In the genomic region with DNA sequence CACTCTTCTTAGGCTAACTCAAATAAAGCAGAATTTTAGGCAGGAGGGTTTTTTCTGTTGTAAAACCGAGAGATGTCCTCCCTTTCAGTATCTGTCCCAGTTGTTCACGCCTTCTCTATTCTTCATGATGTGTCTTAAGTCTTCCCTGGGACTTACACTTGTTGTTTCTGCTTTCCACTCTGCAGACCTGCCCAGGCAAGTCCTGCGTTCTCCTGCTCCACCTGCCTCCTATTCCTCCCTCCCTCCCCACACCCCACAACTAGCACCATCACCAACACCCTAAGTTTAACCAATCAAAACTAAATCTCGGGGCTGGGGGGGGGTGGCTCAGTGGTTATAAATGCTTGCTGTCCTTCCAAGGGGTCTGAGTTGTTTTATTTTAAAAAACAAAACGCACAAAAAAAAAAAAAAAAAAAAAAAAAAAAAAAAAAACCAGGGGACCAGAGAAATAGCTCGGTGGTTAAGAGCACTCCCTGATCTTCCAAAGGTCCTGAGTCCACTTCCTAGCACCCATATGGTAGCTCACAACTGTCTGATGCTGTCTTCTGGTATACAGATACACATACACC, we compare ENCODE assay signal across 19 mouse cellular contexts. TPM values are rescaled to one million over a fixed set of nuclear protein-coding genes. Genes with fewer than 3 reads are reported as not detected.
DNase-seq lines count a peak whose midpoint lies in the region; ATAC-seq and TF ChIP-seq lines count a peak whose summit lies in the region.
"Had no signal": no experiment of that assay in that cellular context is flagged by ENCODE, and none has a peak within 500 bp of the region (broad histone marks: within the 10 kb centered on the region; RNA-seq: fewer than 3 reads in every experiment).

No protein-coding gene starts in this region.

- H3K27me3 ChIP-seq in embryonic facial prominence, embryonic 14.5 days (replicated peaks; ENCODE audit: control insufficient read depth, insufficient read depth, low read length): no peaks in the 10 kb centered on the region
- H3K27me3 ChIP-seq in embryonic facial prominence, embryonic 10.5 days (replicated peaks; ENCODE audit: low read depth, poor library complexity, severe bottlenecking): no peaks in the 10 kb centered on the region
- H3K27me3 ChIP-seq in E14TG2a.4 (ENCODE audit: insufficient read depth, low read length) (no peaks in the 10 kb centered on the region), G1E (ENCODE audit: insufficient read depth, low read length) (no peaks in the 10 kb centered on the region)
- H3K27me3 ChIP-seq: forebrain, embryonic 15.5 days; intestine, embryonic 15.5 days had no signal

- H3K4me1 ChIP-seq in embryonic facial prominence, embryonic 14.5 days (ENCODE audit: control insufficient read depth, insufficient read depth, low read length): no peaks in the 10 kb centered on the region
- peaks cover 12% of the 10 kb centered on the region for H3K4me1 ChIP-seq in embryonic facial prominence, embryonic 10.5 days
- H3K4me1 ChIP-seq in E14TG2a.4 (replicated peaks; ENCODE audit: low read depth, low read length) (peaks cover 72% of the 10 kb centered on the region), G1E (ENCODE audit: insufficient read depth, low read depth, low read length) (peaks cover 54% of the 10 kb centered on the region)

- H3K4me3 ChIP-seq in embryonic facial prominence, embryonic 14.5 days (ENCODE audit: low read depth, low read length): no peak overlapping the region
- H3K4me3 ChIP-seq in embryonic facial prominence, embryonic 10.5 days: no peak overlapping the region
- H3K4me3 ChIP-seq in E14TG2a.4 (replicated peaks; ENCODE audit: low read length) (peak overlapping the region; percentile 74), G1E (ENCODE audit: low read depth, low read length) (0 out of 2 replicates have a peak overlapping the region, but pooled peaks have one; percentile 9)
- H3K4me3 ChIP-seq: forebrain, embryonic 15.5 days; heart, embryonic 10.5 days; intestine, embryonic 15.5 days had no signal

- WGBS in embryonic facial prominence, embryonic 14.5 days: 72% methylated on average over 6 of the region's 6 CpGs
- 79% methylated on average over 6 of the region's 6 CpGs for WGBS in embryonic facial prominence, embryonic 10.5 days

- DNase-seq in embryonic facial prominence, embryonic 14.5 days (ENCODE audit: low spot score): peak; percentile 39
- no peak for DNase-seq in embryonic facial prominence, embryonic 10.5 days (ENCODE audit: low spot score)
- no peak for DNase-seq in G1E (ENCODE audit: low spot score)
- no peak for DNase-seq in urinary bladder, adult 2 months (ENCODE audit: low spot score)
- DNase-seq in urinary bladder, postnatal 4 days (ENCODE audit: low spot score in 2 of 2): no peak
- DNase-seq in urinary bladder, postnatal 10 days (ENCODE audit: low spot score): no peak
- DNase-seq: adrenal gland, adult 2 months; adrenal gland, postnatal 25 days; cerebellum, adult 2 months; cerebellum, postnatal 10 days; gastrocnemius, postnatal 10 days; heart, adult 18-20 months; heart, postnatal 10 days; kidney, adult 18-20 months had no signal

- no peak overlapping the region for H3K9ac ChIP-seq in embryonic facial prominence, embryonic 14.5 days (ENCODE audit: low read depth, low read length)
- H3K9ac ChIP-seq: forebrain, embryonic 15.5 days; hindbrain, embryonic 14.5 days; intestine, embryonic 15.5 days had no signal

- ATAC-seq in embryonic facial prominence, embryonic 14.5 days (ENCODE audit: low read depth): no peak
- ATAC-seq in G1E (ENCODE audit: extremely low read depth, insufficient number of reproducible peaks, low FRiP score, poor library complexity, severe bottlenecking): no peak
- ATAC-seq: forebrain, embryonic 15.5 days; intestine, embryonic 15.5 days had no signal

- H3K27ac ChIP-seq in embryonic facial prominence, embryonic 14.5 days (replicated peaks; ENCODE audit: low read depth, low read length): no peak overlapping the region
- no peak overlapping the region for H3K27ac ChIP-seq in embryonic facial prominence, embryonic 10.5 days (replicated peaks)
- H3K27ac ChIP-seq: forebrain, embryonic 15.5 days; heart, embryonic 10.5 days; hindbrain, embryonic 14.5 days; intestine, embryonic 15.5 days had no signal

- no peak overlapping the region for H3K4me2 ChIP-seq in embryonic facial prominence, embryonic 14.5 days (ENCODE audit: low read depth, low read length)
- H3K4me2 ChIP-seq: forebrain, embryonic 15.5 days; hindbrain, embryonic 14.5 days; intestine, embryonic 15.5 days had no signal

- no peaks in the 10 kb centered on the region for H3K36me3 ChIP-seq in embryonic facial prominence, embryonic 14.5 days (ENCODE audit: control insufficient read depth, insufficient read depth, low read length)
- H3K36me3 ChIP-seq in embryonic facial prominence, embryonic 10.5 days (replicated peaks): peaks cover 17% of the 10 kb centered on the region
- H3K36me3 ChIP-seq in E14TG2a.4 (ENCODE audit: insufficient read depth, low read length) (peaks cover 28% of the 10 kb centered on the region), G1E (replicated peaks) (peaks cover 44% of the 10 kb centered on the region)
- H3K36me3 ChIP-seq: forebrain, embryonic 15.5 days; intestine, embryonic 15.5 days had no signal

- TF ChIP-seq CTCF in E14TG2a.4 (conservative IDR thresholded peaks at IDR 0.05; ENCODE audit: low read length) (no peak), G1E (IDR thresholded peaks at IDR 0.05; ENCODE audit: low read depth, low read length) (no peak)

- H3K9me3 ChIP-seq in embryonic facial prominence, embryonic 14.5 days (ENCODE audit: control insufficient read depth, low read length): no peaks in the 10 kb centered on the region
- H3K9me3 ChIP-seq in embryonic facial prominence, embryonic 10.5 days: no peaks in the 10 kb centered on the region
- H3K9me3 ChIP-seq in E14TG2a.4 (ENCODE audit: low read length) (0 out of 2 replicates have a peak, but pooled peaks cover 3% of the 10 kb centered on the region), G1E (replicated peaks) (0 out of 2 replicates have a peak, but pooled peaks cover 4% of the 10 kb centered on the region)
- H3K9me3 ChIP-seq: forebrain, embryonic 15.5 days; heart, embryonic 10.5 days; intestine, embryonic 15.5 days had no signal

RNA-seq across cellular contexts. Expression of a gene that starts 3.3 kb away (rescaled TPM):
- 6.7 and 6.8 TPM in 2 replicates for polyA plus RNA-seq in embryonic facial prominence, embryonic 14.5 days (2014; fragmentation: Nextera tagmentation; extraction: Ambion mirVana)
- 4.7 and 5.0 TPM in 2 replicates for polyA plus RNA-seq in embryonic facial prominence, embryonic 10.5 days (2016; fragmentation: Nextera tagmentation; extraction: Ambion mirVana)
- total RNA-seq in G1E (2014; fragmentation: Nextera tagmentation) (8.8 and 9.2 TPM in 2 replicates), G1E (2017) (7.6 and 8.4 TPM in 2 replicates)
- polyA plus RNA-seq in G1E (2012): 3.7 and 4.6 TPM in 2 replicates
- polyA plus RNA-seq in urinary bladder, adult 2 months (2012; rRNA removed): 9.5 and 10.3 TPM in 2 replicates

RNA-seq across cellular contexts. Expression of a gene that starts 26.8 kb away (rescaled TPM):
- 326 TPM in 2 replicates for polyA plus RNA-seq in embryonic facial prominence, embryonic 14.5 days (2014; fragmentation: Nextera tagmentation; extraction: Ambion mirVana)
- polyA plus RNA-seq in embryonic facial prominence, embryonic 10.5 days (2016; fragmentation: Nextera tagmentation; extraction: Ambion mirVana): 223 and 232 TPM in 2 replicates
- 577 and 618 TPM in 2 replicates for total RNA-seq in G1E (2014; fragmentation: Nextera tagmentation)
- total RNA-seq in G1E (2017): 250 and 278 TPM in 2 replicates
- polyA plus RNA-seq in G1E (2012): 272 and 292 TPM in 2 replicates
- 241 and 261 TPM in 2 replicates for polyA plus RNA-seq in urinary bladder, adult 2 months (2012; rRNA removed)

Comparison
In these comparisons a context has a peak if more than half of its experiments do, and no peak if none do; other contexts are left out.
1. H3K4me3 ChIP-seq: peak in E14TG2a.4 (single experiment) and G1E (single experiment); none in embryonic facial prominence, embryonic 14.5 days (single experiment) and embryonic facial prominence, embryonic 10.5 days (single experiment).